Mouse (Mus musculus): ENCODE measurements around the gene Cirbp. TPM values are rescaled to one million over a fixed set of nuclear protein-coding genes. Genes with fewer than 3 reads are reported as not detected.
A peak's percentile ranks its signal among the peaks of the same experiment; 100 is the strongest.
"Not testable (repeated sequence)": the region's sequence is repeated elsewhere in the genome, so short reads cannot be mapped to it uniquely, and the experiment has no call there.

The Cirbp gene
- total and polyA plus RNA-seq, 2 experiments from 2014 or later: 424 to 834 TPM

DNA sequence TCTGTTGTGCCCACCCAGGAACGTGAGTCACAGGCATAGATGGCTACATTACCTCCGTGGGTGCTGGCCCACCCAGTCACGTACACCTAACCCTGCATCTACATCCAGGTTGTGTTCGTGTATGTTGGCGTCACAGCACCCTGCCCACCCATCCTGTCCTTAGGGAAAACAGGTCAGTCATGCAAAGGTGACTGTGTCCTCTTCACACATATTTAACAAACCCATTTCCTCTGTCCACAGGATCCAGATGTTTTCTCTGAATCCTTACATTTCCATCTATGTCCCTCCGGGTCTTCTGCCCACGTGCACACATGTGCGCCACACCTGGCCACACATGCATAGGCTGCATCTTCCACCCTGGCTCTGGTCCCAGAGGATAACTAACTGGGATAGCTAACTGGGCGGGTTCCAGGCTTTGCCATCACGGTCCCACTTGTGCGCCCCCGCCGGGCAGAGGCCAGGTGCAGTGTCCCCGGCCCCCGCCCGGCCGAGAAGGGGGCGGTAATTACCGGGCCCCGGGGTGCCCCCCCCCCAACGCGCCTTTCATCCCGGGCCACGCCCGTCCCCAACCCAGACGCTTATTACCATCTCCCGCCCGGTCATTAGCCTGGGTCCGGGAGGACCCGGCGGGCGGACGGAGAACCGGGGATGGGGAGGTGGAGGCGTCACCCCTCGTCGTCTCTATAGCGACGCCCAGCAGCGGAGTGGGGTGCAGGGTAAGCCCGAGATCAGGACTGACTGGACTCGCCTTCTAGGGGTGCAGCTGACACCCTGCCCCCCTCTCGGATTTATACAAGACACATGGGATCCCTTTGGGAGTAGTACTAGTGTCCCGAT, 1.4 kb upstream of the Cirbp start:
- DNase-seq (no peak), ATAC-seq (peak; percentile 0; the same call in 1 of the 2 replicates)
- Histone ChIP-seq H3K9me3 (ENCODE audit: low read length) (no peaks in the 10 kb centered on the region), H3K27me3 (ENCODE audit: insufficient read depth, low read length) (no peaks in the 10 kb centered on the region), H3K36me3 (ENCODE audit: insufficient read depth) (no peaks in the 10 kb centered on the region), H3K4me2 (ENCODE audit: low read depth) (peak overlapping the region; percentile 83), H3K27ac (ENCODE audit: low read depth, low read length) (peak overlapping the region; percentile 76), H3K9ac (peak overlapping the region; percentile 65), H3K4me1 (ENCODE audit: insufficient read depth) (peaks cover 35% of the 10 kb centered on the region), H3K4me3 (ENCODE audit: low read depth, low read length) (peak overlapping the region; percentile 42)
- no peak for TF ChIP-seq CTCF (IDR thresholded peaks at IDR 0.05; ENCODE audit: low read depth)
- 12% methylated on average over 40 of the region's 44 CpGs for WGBS

DNA sequence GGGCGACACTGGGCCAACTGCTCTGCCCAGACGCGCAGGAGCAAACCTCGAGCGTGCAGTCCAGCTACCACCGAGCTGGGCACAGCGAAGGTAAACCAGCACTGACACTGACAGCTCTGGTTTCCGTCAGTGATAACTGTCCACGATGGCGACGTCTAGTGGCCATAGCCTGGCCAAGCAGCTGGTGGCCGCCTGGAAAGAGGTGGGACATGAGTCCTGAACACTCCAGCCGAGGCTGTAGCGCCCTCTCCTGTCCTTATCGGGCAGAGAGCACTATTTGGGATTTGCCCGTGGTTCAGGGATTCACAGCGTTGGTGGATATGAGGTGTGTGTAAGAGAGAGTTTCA, 814 bp upstream of the Cirbp start:
- Histone ChIP-seq H3K27ac (ENCODE audit: low read depth, low read length) (peak overlapping the region; percentile 76), H3K4me2 (ENCODE audit: low read depth) (peak overlapping the region; percentile 83), H3K4me1 (ENCODE audit: insufficient read depth) (peaks cover 35% of the 10 kb centered on the region), H3K9ac (peak overlapping the region; percentile 65), H3K4me3 (ENCODE audit: low read depth, low read length) (peak overlapping the region; percentile 42), H3K36me3 (ENCODE audit: insufficient read depth) (peaks cover 3% of the 10 kb centered on the region), H3K27me3 (ENCODE audit: insufficient read depth, low read length) (no peaks in the 10 kb centered on the region), H3K9me3 (ENCODE audit: low read length) (no peaks in the 10 kb centered on the region)
- DNase-seq (peak; percentile 95), ATAC-seq (peak; percentile 59)
- under 1% methylated on average over 17 of the region's 17 CpGs for WGBS
- TF ChIP-seq CTCF (IDR thresholded peaks at IDR 0.05; ENCODE audit: low read depth): peak; percentile 100

DNA sequence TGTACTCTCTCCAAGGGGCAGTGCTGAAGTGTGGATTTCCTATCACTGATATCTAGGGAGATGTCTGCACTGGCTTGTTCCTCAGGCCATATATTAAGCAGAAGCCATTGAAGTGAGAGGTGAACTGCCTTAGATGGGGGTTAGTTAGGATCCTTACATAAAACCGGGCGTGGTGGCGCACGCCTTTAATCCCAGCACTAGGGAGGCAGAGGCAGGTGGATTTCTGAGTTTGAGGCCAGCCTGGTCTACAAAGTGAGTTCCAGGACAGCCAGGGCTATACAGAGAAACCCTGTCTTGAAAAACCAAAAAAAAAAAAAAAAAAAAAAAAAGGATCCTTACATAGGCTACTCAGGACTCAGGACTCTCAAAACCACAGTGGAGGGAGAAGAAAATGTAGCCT, 351 bp downstream of the Cirbp start:
- peaks cover 26% of the 10 kb centered on the region for H3K4me1 ChIP-seq (ENCODE audit: insufficient read depth)
- H3K27me3 ChIP-seq (ENCODE audit: insufficient read depth, low read length); ATAC-seq; H3K4me3 ChIP-seq (ENCODE audit: low read depth, low read length); H3K9me3 ChIP-seq (ENCODE audit: low read length); DNase-seq: not testable (repeated sequence)
- peaks cover 14% of the 10 kb centered on the region for H3K36me3 ChIP-seq (ENCODE audit: insufficient read depth)
- H3K27ac ChIP-seq (ENCODE audit: low read depth, low read length): peak overlapping the region; percentile 76
- WGBS: 87% methylated on average over 4 of the region's 4 CpGs
- peak overlapping the region; percentile 65; the same call in 1 of the 2 replicates for H3K9ac ChIP-seq
- peak overlapping the region; percentile 83 for H3K4me2 ChIP-seq (ENCODE audit: low read depth)

DNA sequence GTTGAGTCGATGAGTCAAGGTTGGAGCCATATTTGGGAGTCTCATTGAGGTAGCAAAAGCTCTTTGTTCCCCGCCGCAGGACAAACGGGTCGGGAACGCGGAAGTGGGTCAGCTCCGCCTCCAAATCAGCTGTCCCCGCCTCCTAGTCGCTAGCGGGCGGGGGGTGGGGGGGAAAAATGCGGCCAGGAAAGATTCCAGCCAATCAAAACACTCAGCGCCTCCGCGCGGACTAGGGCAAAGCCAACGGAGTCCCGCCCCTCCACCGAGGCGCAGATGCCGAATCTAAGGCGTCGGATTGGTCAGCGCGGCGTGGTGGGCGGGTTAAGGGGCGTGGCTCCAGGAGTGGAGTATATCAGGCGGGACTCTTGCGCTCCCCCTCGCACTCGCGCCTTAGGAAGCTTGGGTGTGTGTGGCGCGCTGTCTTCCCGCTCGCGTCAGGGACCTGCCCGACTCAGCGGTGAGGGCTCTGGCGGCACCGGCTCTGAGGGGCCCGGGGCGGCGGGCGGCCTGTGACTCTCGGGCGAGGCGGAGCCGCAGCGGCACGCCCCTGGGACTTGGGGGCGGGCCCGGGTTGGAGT, 1.8 kb downstream of the Cirbp start:
- no peak for TF ChIP-seq CTCF (IDR thresholded peaks at IDR 0.05; ENCODE audit: low read depth)
- no peaks in the 10 kb centered on the region for H3K9me3 ChIP-seq (ENCODE audit: low read length)
- ATAC-seq: peak; percentile 91
- H3K4me2 ChIP-seq (ENCODE audit: low read depth): peak overlapping the region; percentile 57
- no peaks in the 10 kb centered on the region for H3K27me3 ChIP-seq (ENCODE audit: insufficient read depth, low read length)
- H3K4me3 ChIP-seq (ENCODE audit: low read depth, low read length): peak overlapping the region; percentile 99
- under 1% methylated on average over 55 of the region's 55 CpGs for WGBS
- peak; percentile 100 for DNase-seq
- peaks cover 26% of the 10 kb centered on the region for H3K4me1 ChIP-seq (ENCODE audit: insufficient read depth)
- peak overlapping the region; percentile 100 for H3K9ac ChIP-seq
- peak overlapping the region; percentile 100 for H3K27ac ChIP-seq (ENCODE audit: low read depth, low read length)
- peaks cover 27% of the 10 kb centered on the region for H3K36me3 ChIP-seq (ENCODE audit: insufficient read depth)

DNA sequence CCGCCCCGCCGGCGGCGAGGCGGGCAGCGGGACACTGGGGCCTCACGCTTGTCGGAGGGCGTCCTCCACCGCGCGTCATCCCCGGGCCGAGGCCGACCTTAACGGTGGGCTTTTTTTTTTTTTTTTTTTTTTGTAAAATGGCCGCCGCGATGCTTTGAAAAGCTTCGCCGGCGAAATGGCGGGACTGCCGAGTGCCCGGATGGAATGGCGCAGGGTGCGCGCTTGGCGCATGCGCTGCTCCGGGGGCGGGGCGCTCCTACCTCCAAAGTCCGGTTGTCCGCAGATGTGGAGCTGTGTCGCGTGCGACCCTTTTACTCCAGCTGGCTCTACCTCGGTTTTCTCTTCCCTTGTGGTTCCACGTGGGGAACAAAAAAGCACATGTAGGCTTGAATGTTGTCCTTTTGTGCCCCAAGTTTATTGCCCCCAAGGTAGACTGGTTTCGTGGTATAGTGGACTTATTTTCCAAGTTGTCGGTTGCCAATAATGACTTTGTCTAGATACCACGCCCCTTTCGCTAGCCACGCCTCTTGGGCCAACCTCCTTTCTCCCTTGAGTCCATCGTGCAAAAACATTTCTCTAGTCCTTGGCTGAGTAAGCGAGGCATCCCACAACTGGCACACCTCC, 2.4 kb downstream of the Cirbp start:
- H3K4me1 ChIP-seq (ENCODE audit: insufficient read depth): peaks cover 26% of the 10 kb centered on the region
- WGBS: under 1% methylated on average over 48 of the region's 48 CpGs

DNA sequence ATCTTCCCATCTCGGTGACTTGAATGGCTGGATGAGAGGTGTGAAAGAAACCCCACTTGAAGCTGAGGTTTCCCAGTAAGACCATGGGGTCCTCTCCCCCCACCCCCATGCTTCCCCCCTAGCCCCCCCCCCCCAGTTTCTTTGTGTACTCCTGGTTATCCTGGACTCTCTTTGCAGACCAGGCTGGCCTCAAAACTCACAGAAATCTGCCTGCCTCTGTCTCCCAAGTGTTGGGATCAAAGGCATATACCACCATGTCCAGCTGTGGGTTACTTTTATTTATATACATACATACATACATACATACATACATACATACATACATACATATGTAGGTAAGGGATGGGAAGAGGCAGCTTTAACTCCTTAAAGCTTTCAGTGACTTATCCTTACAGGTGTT, 3.3 kb downstream of the Cirbp start:
- Histone ChIP-seq H3K9ac (peak overlapping the region; percentile 100; the same call in 1 of the 2 replicates), H3K27ac (ENCODE audit: low read depth, low read length) (no peak overlapping the region), H3K36me3 (ENCODE audit: insufficient read depth) (peaks cover 27% of the 10 kb centered on the region), H3K4me1 (ENCODE audit: insufficient read depth) (peaks cover 26% of the 10 kb centered on the region), H3K27me3 (ENCODE audit: insufficient read depth, low read length) (no peaks in the 10 kb centered on the region), H3K9me3 (ENCODE audit: low read length) (no peaks in the 10 kb centered on the region), H3K4me2 (ENCODE audit: low read depth) (peak overlapping the region; percentile 57), H3K4me3 (ENCODE audit: low read depth, low read length) (peak overlapping the region; percentile 99; the same call in 1 of the 2 replicates)
- no peak for ATAC-seq
- no peak for TF ChIP-seq CTCF (IDR thresholded peaks at IDR 0.05; ENCODE audit: low read depth)
- no peak for DNase-seq
- WGBS: 44% methylated on average over 1 of the region's 1 CpGs

More for the DNA sequence above, 2.4 kb downstream of the Cirbp start:
- no peaks in the 10 kb centered on the region for H3K27me3 ChIP-seq (ENCODE audit: insufficient read depth, low read length)
- peak overlapping the region; percentile 57 for H3K4me2 ChIP-seq (ENCODE audit: low read depth)
- H3K36me3 ChIP-seq (ENCODE audit: insufficient read depth): peaks cover 27% of the 10 kb centered on the region
- no peaks in the 10 kb centered on the region for H3K9me3 ChIP-seq (ENCODE audit: low read length)
- no peak for TF ChIP-seq CTCF (IDR thresholded peaks at IDR 0.05; ENCODE audit: low read depth)
- H3K9ac ChIP-seq: peak overlapping the region; percentile 100
- ATAC-seq (peak; percentile 32), DNase-seq (peak; percentile 94)
- peak overlapping the region; percentile 99 for H3K4me3 ChIP-seq (ENCODE audit: low read depth, low read length)
- H3K27ac ChIP-seq (ENCODE audit: low read depth, low read length): peak overlapping the region; percentile 100

DNA sequence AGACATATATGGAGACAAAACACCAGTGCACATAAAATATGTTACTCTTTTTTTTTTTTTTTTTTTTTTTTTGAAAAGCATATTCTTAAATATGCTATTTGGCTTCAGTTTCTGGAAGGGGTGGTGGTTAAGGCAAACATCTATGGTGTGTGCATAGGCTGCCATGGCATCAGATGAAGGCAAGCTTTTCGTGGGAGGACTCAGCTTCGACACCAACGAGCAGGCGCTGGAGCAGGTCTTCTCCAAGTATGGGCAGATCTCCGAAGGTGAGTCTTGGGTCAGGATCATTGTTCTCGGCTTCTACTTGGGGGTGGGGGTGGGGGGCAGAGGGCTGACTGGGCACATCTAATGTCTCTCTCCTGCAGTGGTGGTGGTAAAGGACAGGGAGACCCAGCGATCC, 3.9 kb downstream of the Cirbp start:
- Histone ChIP-seq H3K9ac (no peak overlapping the region), H3K4me1 (ENCODE audit: insufficient read depth) (peaks cover 23% of the 10 kb centered on the region), H3K36me3 (ENCODE audit: insufficient read depth) (peaks cover 27% of the 10 kb centered on the region), H3K27ac (ENCODE audit: low read depth, low read length) (no peak overlapping the region), H3K4me3 (ENCODE audit: low read depth, low read length) (no peak overlapping the region), H3K4me2 (ENCODE audit: low read depth) (no peak overlapping the region), H3K27me3 (ENCODE audit: insufficient read depth, low read length) (no peaks in the 10 kb centered on the region), H3K9me3 (ENCODE audit: low read length) (no peaks in the 10 kb centered on the region)
- no peak for DNase-seq
- TF ChIP-seq CTCF (IDR thresholded peaks at IDR 0.05; ENCODE audit: low read depth): no peak
- WGBS: 89% methylated on average over 7 of the region's 7 CpGs
- ATAC-seq: no peak

All from forebrain, postnatal 0 days (tissue).